Mouse (Mus musculus) forebrain, embryonic 16.5 days (tissue): ENCODE measurements around the gene Ap2m1. TPM values are rescaled to one million over a fixed set of nuclear protein-coding genes. Genes with fewer than 3 reads are reported as not detected.
"Not testable (repeated sequence)": the region's sequence is repeated elsewhere in the genome, so short reads cannot be mapped to it uniquely, and the experiment has no call there.

Source experiments
- ATAC-seq: fragments of 200-750 bp; cut with Nextera tagmentation; 2 replicates; pipeline ENCODE4 v1.8.0; 2017; ENCODE audit warnings: mild to moderate bottlenecking, moderate library complexity
- H3K27ac ChIP-seq: fragments of 300-500 bp; sonication (generic); 2 replicates; pipeline ENCODE4 v1.5.1; 2014; ENCODE audit warnings: low read length, control low read depth
- H3K27me3 ChIP-seq: fragments of 300-500 bp; sonication (generic); replicated peaks from 2 replicates; pipeline ENCODE4 v1.6.1; 2014; ENCODE audit warnings: low read length; ENCODE audit not compliant: control insufficient read depth, insufficient read depth
- H3K36me3 ChIP-seq: fragments of 300-500 bp; sonication (generic); 2 replicates; pipeline ENCODE4 v1.6.1; 2014; ENCODE audit not compliant: control insufficient read depth, insufficient read depth
- H3K4me1 ChIP-seq: fragments of 300-500 bp; sonication (generic); replicated peaks from 2 replicates; pipeline ENCODE4 v1.6.1; 2014; ENCODE audit warnings: low read length; ENCODE audit not compliant: control insufficient read depth, insufficient read depth
- H3K4me2 ChIP-seq: fragments of 300-500 bp; sonication (generic); 2 replicates; pipeline ENCODE4 v1.6.1; 2014; ENCODE audit warnings: mild to moderate bottlenecking, low read length, control low read depth
- H3K4me3 ChIP-seq: fragments of 300-500 bp; sonication (generic); replicated peaks from 2 replicates; pipeline ENCODE4 v1.5.1; 2014; ENCODE audit warnings: mild to moderate bottlenecking, low read length, control low read depth
- H3K9ac ChIP-seq: fragments of 300-500 bp; sonication (generic); replicated peaks from 2 replicates; pipeline ENCODE4 v1.6.1; 2014; ENCODE audit warnings: low read depth, low read length, control low read depth
- H3K9me3 ChIP-seq: fragments of 300-500 bp; sonication (generic); 2 replicates; pipeline ENCODE4 v1.6.1; 2016; ENCODE audit warnings: low read length; ENCODE audit not compliant: control insufficient read depth
- WGBS: fragments of 180-500 bp; shearing (Covaris S2); extraction: QIAGEN DNeasy Blood & Tissue Kit; methylation state at CpG from one replicate; pipeline ENCODE4 v1.1.7; 2014; 5-methylcytosine and 5-hydroxymethylcytosine counted together
- polyA plus RNA-seq: library from polyadenylated mRNA; unstranded; fragments of >200 nt; fragmentation: Nextera tagmentation; extraction: Ambion mirVana; gene quantifications from 2 replicates; pipeline ENCODE4 v1.2.1, GENCODE M21; 2015

Gene Ap2m1
- polyA plus RNA-seq = 1,152 and 1,198 TPM in 2 replicates

- Histone ChIP-seq H3K4me1 (peaks cover 26% of the 10 kb centered on the region), H3K36me3 (peaks cover 25% of the 10 kb centered on the region), H3K4me2 (peak within 1 kb of the TSS; percentile 94), H3K9ac (peak within 1 kb of the TSS; percentile 99), H3K9me3 (no peaks in the 10 kb centered on the region), H3K4me3 (peak within 1 kb of the TSS; percentile 97), H3K27me3 (no peaks in the 10 kb centered on the region), H3K27ac (peak within 1 kb of the TSS; percentile 67)
- ATAC-seq = peak; percentile 99
- WGBS = under 1% methylated on average over 52 of the region's 52 CpGs
Measured at GRCm38 (mm10) chr16:20535296-20536080, at the start of gene Ap2m1. Gene Ap2m1 (plus strand): TSS chr16:20535478.

DNA sequence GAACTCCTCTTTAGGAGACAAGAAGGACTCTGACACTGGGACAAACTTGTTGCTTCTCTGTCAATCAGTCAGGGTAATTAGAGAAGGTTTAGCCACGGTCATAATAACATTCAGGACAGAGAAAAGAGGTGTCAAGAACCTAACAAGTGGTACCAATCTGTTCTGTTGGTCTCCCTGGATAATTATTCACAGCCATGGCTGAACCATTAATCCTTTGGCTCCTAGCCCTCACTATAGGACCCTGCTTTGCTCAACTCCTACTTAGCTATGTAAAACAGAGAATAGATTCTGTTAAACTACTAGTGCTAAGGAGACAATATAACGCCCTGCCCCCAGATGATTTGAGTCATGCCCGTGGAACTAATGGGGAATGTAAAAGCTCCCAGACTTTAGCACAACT, 49.2 kb upstream of the Ap2m1 start:
- ATAC-seq = no peak
- Histone ChIP-seq H3K27ac (no peak overlapping the region), H3K9me3 (no peaks in the 10 kb centered on the region), H3K36me3 (no peaks in the 10 kb centered on the region), H3K4me2 (no peak overlapping the region), H3K4me3 (no peak overlapping the region), H3K9ac (no peak overlapping the region), H3K27me3 (no peaks in the 10 kb centered on the region), H3K4me1 (no peaks in the 10 kb centered on the region)
- 49% methylated on average over 3 of the region's 3 CpGs for WGBS

DNA sequence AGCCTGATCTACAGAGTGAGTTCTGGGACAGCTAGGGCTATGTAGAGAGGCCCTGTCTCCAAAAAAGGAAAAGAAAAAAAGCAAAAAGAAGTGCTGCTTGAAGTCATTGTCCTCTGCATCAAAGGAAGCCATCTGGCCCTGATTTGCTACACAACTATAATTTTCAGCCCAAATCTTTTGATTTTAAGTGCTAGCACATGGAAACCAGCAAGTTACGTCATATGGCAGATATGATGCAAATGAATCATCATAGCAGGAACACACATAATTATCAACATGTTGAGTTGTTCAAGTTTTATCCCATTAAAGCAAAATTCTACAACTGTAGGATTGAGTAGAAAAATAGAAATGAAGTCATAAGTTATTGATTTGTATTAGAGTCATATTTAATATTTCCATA, 47.1 kb upstream of the Ap2m1 start:
- ATAC-seq = no peak

GRCm38 (mm10) chr16:20488751-20489150, 46.5 kb upstream of the Ap2m1 start:
- H3K4me1 ChIP-seq, H3K36me3 ChIP-seq, H3K9ac ChIP-seq, H3K4me2 ChIP-seq, ATAC-seq, H3K27me3 ChIP-seq, H3K27ac ChIP-seq, H3K9me3 ChIP-seq, H3K4me3 ChIP-seq: not testable (repeated sequence)
- 84% methylated on average over 9 of the region's 9 CpGs for WGBS

More for the DNA sequence above, 47.1 kb upstream of the Ap2m1 start:
- Histone ChIP-seq H3K4me3 (no peak overlapping the region), H3K36me3 (no peaks in the 10 kb centered on the region), H3K9me3 (no peaks in the 10 kb centered on the region), H3K9ac (no peak overlapping the region), H3K4me2 (no peak overlapping the region), H3K27me3 (no peaks in the 10 kb centered on the region), H3K27ac (no peak overlapping the region), H3K4me1 (no peaks in the 10 kb centered on the region)
- 77% methylated on average over 1 of the region's 1 CpGs for WGBS

DNA sequence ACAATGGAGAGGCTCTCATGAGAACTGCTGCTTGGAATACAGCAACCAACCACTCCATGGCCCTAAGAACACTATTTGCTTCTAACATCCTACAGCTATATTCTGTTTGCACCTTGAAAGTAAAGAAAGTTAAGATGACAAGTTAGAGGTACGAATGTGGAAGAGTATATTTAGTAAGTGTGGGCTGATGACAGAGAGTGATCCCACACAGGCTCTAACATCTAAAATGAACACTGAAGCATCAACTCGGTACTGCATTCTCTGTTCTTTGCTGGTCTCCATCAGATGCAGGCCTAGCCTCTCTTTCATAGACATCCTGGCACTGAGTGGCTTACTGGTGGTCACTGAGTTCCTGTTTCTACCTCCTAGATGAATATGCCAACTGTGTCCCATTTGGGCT, 46.0 kb upstream of the Ap2m1 start:
- WGBS = 87% methylated on average over 2 of the region's 2 CpGs
- no peak overlapping the region for H3K9ac ChIP-seq
- H3K4me3 ChIP-seq = no peak overlapping the region
- no peaks in the 10 kb centered on the region for H3K4me1 ChIP-seq
- no peaks in the 10 kb centered on the region for H3K27me3 ChIP-seq
- no peak overlapping the region for H3K4me2 ChIP-seq
- no peak overlapping the region for H3K27ac ChIP-seq
- no peak for ATAC-seq
- no peaks in the 10 kb centered on the region for H3K9me3 ChIP-seq
- H3K36me3 ChIP-seq = no peaks in the 10 kb centered on the region

- Histone ChIP-seq H3K36me3 (no peaks in the 10 kb centered on the region), H3K27ac (no peak overlapping the region), H3K4me3 (no peak overlapping the region), H3K9me3 (no peaks in the 10 kb centered on the region), H3K27me3 (no peaks in the 10 kb centered on the region), H3K4me1 (no peaks in the 10 kb centered on the region), H3K4me2 (no peak overlapping the region), H3K9ac (no peak overlapping the region)
- 48% methylated on average over 2 of the region's 2 CpGs for WGBS
- no peak for ATAC-seq
Measured at GRCm38 (mm10) chr16:20490581-20490980, 44.7 kb upstream of the Ap2m1 start.

- no peak overlapping the region for H3K4me3 ChIP-seq
- H3K4me1 ChIP-seq = no peaks in the 10 kb centered on the region
- WGBS = 74% methylated on average over 2 of the region's 2 CpGs
- H3K9me3 ChIP-seq = no peaks in the 10 kb centered on the region
- no peak for ATAC-seq
- H3K27ac ChIP-seq = no peak overlapping the region
- no peaks in the 10 kb centered on the region for H3K36me3 ChIP-seq
- H3K4me2 ChIP-seq = no peak overlapping the region
- H3K27me3 ChIP-seq = no peaks in the 10 kb centered on the region
- no peak overlapping the region for H3K9ac ChIP-seq
Measured at GRCm38 (mm10) chr16:20491301-20491700, 44.0 kb upstream of the Ap2m1 start.

- H3K9me3 ChIP-seq = no peaks in the 10 kb centered on the region
- H3K36me3 ChIP-seq = no peaks in the 10 kb centered on the region
- H3K27me3 ChIP-seq = peaks cover 4% of the 10 kb centered on the region; the same call in 1 of the 2 replicates
- WGBS = 63% methylated on average over 2 of the region's 2 CpGs
- no peak for ATAC-seq
- H3K4me2 ChIP-seq = no peak overlapping the region
- H3K4me1 ChIP-seq = peaks cover 10% of the 10 kb centered on the region; the same call in 1 of the 2 replicates
- no peak overlapping the region for H3K27ac ChIP-seq
- no peak overlapping the region for H3K9ac ChIP-seq
- no peak overlapping the region for H3K4me3 ChIP-seq
Measured at GRCm38 (mm10) chr16:20493452-20493851, 41.8 kb upstream of the Ap2m1 start.

DNA sequence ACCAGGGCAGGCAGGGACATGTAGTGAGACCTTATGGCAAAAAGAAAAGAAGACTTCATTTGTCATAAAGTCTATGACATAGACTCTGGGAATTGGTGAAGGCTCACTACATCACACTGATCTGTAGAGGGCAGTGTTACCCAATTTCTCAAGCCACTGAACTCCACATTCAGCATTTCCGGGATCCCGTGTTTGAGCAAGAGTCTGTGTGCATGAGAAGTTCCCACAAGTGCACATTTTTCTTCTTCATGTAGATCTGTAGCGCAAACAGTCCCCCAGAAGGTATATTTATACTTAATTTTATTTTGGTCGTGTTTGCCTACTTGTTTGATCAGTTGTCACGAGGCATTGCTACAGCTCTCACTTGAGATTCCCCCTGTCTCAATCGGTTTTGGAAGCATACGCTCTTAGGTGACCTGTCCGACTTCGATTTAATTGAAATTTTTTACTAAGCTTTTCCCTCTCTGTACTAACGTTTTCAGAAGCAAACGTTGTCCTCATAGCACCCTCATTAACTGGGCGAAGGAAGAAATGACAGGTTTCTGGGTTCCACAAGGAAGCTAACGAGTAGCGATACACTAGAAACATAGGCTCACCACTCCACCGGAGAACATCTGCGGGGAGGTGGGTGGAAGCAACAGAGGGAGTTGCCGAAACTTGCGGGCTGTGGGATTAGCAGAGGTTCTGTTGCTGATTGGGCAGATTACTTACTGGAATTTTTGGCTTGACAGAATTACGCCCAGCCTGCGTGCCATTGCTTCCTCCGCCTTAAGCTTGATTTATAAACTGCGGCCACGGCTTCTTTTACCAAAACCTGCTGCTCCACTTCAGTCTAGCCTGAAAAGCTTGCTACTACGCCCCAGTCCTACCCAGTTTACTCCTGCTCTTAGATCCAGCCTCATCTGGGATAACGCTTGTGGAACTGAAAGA, 38.3 kb upstream of the Ap2m1 start:
- H3K9me3 ChIP-seq = no peaks in the 10 kb centered on the region
- peak overlapping the region; percentile 36 for H3K4me2 ChIP-seq
- peaks cover 10% of the 10 kb centered on the region for H3K36me3 ChIP-seq
- no peak overlapping the region for H3K27ac ChIP-seq
- WGBS = 19% methylated on average over 25 of the region's 25 CpGs
- no peak overlapping the region for H3K9ac ChIP-seq
- ATAC-seq = peak; percentile 6
- peaks cover 18% of the 10 kb centered on the region for H3K4me1 ChIP-seq
- peak overlapping the region; percentile 16 for H3K4me3 ChIP-seq
- H3K27me3 ChIP-seq = peaks cover 4% of the 10 kb centered on the region; the same call in 1 of the 2 replicates
